Mouse (Mus musculus) embryonic facial prominence, embryonic 11.5 days (tissue): Measurements from ENCODE around the gene Camta1. TPM values are rescaled to one million over a fixed set of nuclear protein-coding genes. Genes with fewer than 3 reads are reported as not detected.
A peak's percentile ranks its signal among the peaks of the same experiment; 100 is the strongest.

ENCODE experiments used
- ATAC-seq: fragments of 200-750 bp; cut with Nextera tagmentation; replicated peaks from 2 replicates; pipeline ENCODE4 v1.8.0; 2017; ENCODE audit warnings: low read depth; ENCODE audit not compliant: insufficient number of reproducible peaks, low FRiP score, low TSS enrichment
- DNase-seq: peaks from one replicate; pipeline ENCODE4 v3.0.0-alpha.2; 2015; ENCODE audit warnings: low spot score
- H3K27ac ChIP-seq: fragments of 300-500 bp; sonication (generic); replicated peaks from 2 replicates; pipeline ENCODE4 v1.5.1; 2014; ENCODE audit warnings: mild to moderate bottlenecking, low read depth, low read length, control low read depth
- H3K27me3 ChIP-seq: fragments of 300-500 bp; sonication (generic); 2 replicates; pipeline ENCODE4 v1.6.1; 2014; ENCODE audit warnings: mild to moderate bottlenecking, low read length, moderate library complexity, mixed read lengths; ENCODE audit not compliant: control insufficient read depth, insufficient read depth
- H3K36me3 ChIP-seq: fragments of 300-500 bp; sonication (generic); replicated peaks from 2 replicates; pipeline ENCODE4 v1.6.1; 2014; ENCODE audit warnings: low read depth, mild to moderate bottlenecking, low read length, moderate library complexity, mixed read lengths; ENCODE audit not compliant: control insufficient read depth, insufficient read depth
- H3K4me1 ChIP-seq: fragments of 300-500 bp; sonication (generic); 2 replicates; pipeline ENCODE4 v1.6.1; 2014; ENCODE audit warnings: low read length, mixed read lengths; ENCODE audit not compliant: control insufficient read depth, insufficient read depth
- H3K4me2 ChIP-seq: fragments of 300-500 bp; sonication (generic); 2 replicates; pipeline ENCODE4 v1.6.1; 2014; ENCODE audit warnings: low read depth, mild to moderate bottlenecking, control low read depth, low read length, moderate library complexity
- H3K4me3 ChIP-seq: fragments of 300-500 bp; sonication (generic); 2 replicates; pipeline ENCODE4 v1.5.1; 2014; ENCODE audit warnings: low read depth, low read length, control low read depth
- H3K9ac ChIP-seq: fragments of 300-500 bp; sonication (generic); replicated peaks from 2 replicates; pipeline ENCODE4 v1.6.1; 2014; ENCODE audit warnings: mild to moderate bottlenecking, control low read depth, low read length
- H3K9me3 ChIP-seq: fragments of 300-500 bp; sonication (generic); replicated peaks from 2 replicates; pipeline ENCODE4 v1.6.1; 2016; ENCODE audit warnings: mild to moderate bottlenecking, low read length, inconsistent platforms, mixed read lengths; ENCODE audit not compliant: control insufficient read depth
- whole genome bisulfite sequencing: fragments of 180-500 bp; shearing (Covaris S2); extraction: QIAGEN DNeasy Blood & Tissue Kit; methylation state at CpG from one replicate; pipeline ENCODE4 v1.1.7; 2014; 5-methylcytosine and 5-hydroxymethylcytosine counted together
- polyA plus RNA-seq: library from polyadenylated mRNA; unstranded; fragments of >200 nt; fragmentation: Nextera tagmentation; extraction: Ambion mirVana; gene quantifications from 2 replicates; pipeline ENCODE4 v1.2.1, GENCODE M21; 2014

Camta1 gene
- polyA plus RNA-seq, 1 experiment from 2014 or later, result 130 TPM

DNA sequence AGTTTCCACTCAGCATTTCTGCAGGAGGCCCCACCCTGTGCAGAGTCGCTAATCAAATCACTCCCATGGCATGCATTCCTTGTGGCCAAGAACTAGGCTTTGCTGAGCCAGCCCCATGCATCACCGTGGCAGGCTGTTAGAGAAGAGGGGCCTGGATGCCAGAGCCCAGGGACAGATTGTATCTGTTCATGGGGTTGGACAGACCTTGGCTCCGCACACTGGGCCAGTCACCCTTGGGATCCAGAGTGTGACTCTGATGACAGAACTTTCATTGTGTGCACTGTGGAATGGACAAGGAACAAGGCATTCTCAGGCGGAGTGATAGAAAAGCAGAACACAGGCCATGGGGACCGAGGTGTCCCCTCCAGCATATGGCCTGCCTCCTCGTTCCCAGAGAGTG lies 610.9 kb downstream of the Camta1 start:
- H3K4me1 ChIP-seq, result no peaks in the 10 kb centered on the region
- H3K36me3 ChIP-seq, result no peaks in the 10 kb centered on the region
- no peak overlapping the region for H3K4me2 ChIP-seq
- 88% methylated on average over 6 of the region's 6 CpGs for WGBS
- H3K9me3 ChIP-seq, result no peaks in the 10 kb centered on the region
- no peaks in the 10 kb centered on the region for H3K27me3 ChIP-seq
- DNase-seq, result no peak
- H3K27ac ChIP-seq, result no peak overlapping the region
- H3K9ac ChIP-seq, result no peak overlapping the region
- ATAC-seq, result no peak
- H3K4me3 ChIP-seq, result no peak overlapping the region

DNA sequence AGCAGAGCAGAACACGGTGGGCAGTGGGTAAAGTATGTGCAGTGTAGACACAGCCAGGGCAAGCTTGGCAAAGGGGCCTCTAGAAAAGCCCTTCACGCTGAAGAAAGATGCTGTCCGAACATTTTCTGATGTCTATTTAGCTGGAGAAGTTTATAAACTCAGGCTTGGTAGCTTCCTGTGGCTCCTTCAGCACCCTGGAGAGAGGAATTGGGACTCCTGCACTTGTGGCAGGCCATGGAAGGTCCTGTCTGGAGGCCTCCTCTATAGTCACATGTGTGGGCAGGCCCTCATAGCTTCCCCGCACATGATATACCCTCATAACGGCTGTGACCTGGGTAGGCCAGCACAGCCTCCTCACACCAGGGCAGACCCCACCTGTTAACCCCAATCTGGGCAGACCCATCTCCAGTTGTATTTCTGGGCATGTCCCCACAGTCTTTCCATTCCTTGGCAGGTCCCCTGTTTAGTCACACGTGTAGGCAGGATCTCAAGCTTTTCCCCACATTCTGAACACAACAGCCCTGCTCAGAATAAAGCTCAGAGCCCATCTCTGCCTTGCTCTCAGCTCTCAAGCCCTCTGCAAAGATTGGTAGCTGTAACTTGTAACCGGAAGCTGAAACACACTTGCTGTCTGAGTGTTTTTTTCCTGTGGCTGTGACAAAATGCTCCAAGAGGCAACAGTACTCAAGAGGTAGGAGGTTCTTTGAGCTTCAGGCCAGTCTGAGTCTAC lies 616.4 kb downstream of the Camta1 start:
- Histone ChIP-seq H3K36me3 (no peaks in the 10 kb centered on the region), H3K4me1 (no peaks in the 10 kb centered on the region; the same call in 1 of the 2 replicates), H3K4me2 (no peak overlapping the region), H3K9me3 (no peaks in the 10 kb centered on the region), H3K27me3 (no peaks in the 10 kb centered on the region), H3K4me3 (no peak overlapping the region), H3K27ac (no peak overlapping the region), H3K9ac (no peak overlapping the region)
- ATAC-seq, result no peak
- 70% methylated on average over 7 of the region's 7 CpGs for WGBS
- DNase-seq, result peak; percentile 50

DNA sequence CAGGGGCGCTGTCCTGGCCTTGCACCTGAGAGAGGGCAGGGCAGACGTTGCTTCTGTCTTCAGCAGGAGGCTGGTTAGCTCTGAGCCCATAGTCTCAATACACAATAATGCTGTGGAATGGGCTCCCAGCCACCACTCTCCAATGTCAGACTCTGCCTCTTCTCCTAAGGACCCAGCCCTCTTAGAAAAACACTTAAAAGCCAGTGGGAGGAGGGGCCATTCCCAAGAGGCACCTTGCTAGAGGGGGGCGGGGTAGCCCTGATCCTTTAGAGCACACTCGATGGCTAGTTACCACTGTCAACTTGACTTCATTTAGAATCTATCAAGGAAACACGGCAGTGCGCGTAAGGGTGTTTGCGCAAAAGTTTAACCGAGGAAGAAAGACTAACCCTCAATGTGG lies 618.2 kb downstream of the Camta1 start:
- ATAC-seq, result no peak

DNA sequence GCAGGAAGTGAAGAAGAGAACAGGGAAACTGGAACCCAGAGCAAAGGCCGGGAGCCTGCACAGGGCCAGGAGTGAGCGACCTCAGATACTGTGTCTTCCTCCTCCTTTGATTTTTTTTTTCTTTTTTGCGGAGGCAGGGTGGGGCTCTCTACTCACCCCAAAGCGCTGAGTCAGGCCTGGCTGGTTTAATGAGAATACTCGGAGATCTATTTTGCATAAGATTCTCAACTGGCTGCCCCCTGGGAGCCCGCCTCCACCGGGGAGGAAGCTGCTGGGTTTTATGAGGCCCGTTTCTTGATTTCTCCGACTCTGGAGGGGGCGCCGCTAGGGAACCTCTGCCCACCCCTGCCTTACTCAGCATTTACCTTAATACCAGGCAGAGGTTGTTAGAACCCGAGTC lies 618.9 kb downstream of the Camta1 start:
- WGBS, result 33% methylated on average over 12 of the region's 12 CpGs
- Histone ChIP-seq H3K27ac (no peak overlapping the region), H3K4me3 (no peak overlapping the region), H3K9ac (no peak overlapping the region), H3K9me3 (no peaks in the 10 kb centered on the region), H3K36me3 (no peaks in the 10 kb centered on the region), H3K4me1 (no peaks in the 10 kb centered on the region; the same call in 1 of the 2 replicates), H3K4me2 (no peak overlapping the region), H3K27me3 (no peaks in the 10 kb centered on the region)
- no peak for ATAC-seq
- DNase-seq, result no peak

More for the DNA sequence above, 618.2 kb downstream of the Camta1 start:
- no peak overlapping the region for H3K4me2 ChIP-seq
- H3K4me3 ChIP-seq, result no peak overlapping the region
- no peak overlapping the region for H3K9ac ChIP-seq
- 64% methylated on average over 9 of the region's 9 CpGs for WGBS
- H3K9me3 ChIP-seq, result no peaks in the 10 kb centered on the region
- no peak for DNase-seq
- no peaks in the 10 kb centered on the region for H3K27me3 ChIP-seq
- H3K4me1 ChIP-seq, result no peaks in the 10 kb centered on the region; the same call in 1 of the 2 replicates
- H3K36me3 ChIP-seq, result no peaks in the 10 kb centered on the region
- H3K27ac ChIP-seq, result no peak overlapping the region

DNA sequence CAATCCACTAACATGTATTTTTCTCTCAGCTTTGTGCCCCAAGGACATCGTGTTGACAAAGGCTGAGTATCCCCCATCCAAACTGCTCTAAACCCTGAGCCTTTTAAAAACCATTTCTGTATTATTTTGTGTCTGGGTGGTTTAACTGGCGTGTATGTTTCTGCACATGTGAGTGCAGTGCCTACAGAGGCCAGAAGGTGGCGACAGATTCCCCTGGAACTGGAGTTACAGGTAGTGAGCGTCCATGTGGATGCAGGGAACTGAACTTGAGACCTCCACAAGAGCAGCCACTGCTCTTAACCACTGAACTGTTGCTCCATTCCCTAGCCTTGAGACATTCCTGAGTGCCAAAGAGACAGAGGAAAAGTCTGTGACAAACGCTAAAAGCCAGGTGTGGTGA lies 621.2 kb downstream of the Camta1 start:
- Histone ChIP-seq H3K4me3 (no peak overlapping the region), H3K36me3 (no peaks in the 10 kb centered on the region), H3K4me2 (no peak overlapping the region), H3K27ac (no peak overlapping the region), H3K27me3 (no peaks in the 10 kb centered on the region), H3K9ac (no peak overlapping the region), H3K9me3 (no peaks in the 10 kb centered on the region), H3K4me1 (no peaks in the 10 kb centered on the region; the same call in 1 of the 2 replicates)
- no peak for ATAC-seq
- DNase-seq, result no peak
- 79% methylated on average over 5 of the region's 5 CpGs for WGBS

DNA sequence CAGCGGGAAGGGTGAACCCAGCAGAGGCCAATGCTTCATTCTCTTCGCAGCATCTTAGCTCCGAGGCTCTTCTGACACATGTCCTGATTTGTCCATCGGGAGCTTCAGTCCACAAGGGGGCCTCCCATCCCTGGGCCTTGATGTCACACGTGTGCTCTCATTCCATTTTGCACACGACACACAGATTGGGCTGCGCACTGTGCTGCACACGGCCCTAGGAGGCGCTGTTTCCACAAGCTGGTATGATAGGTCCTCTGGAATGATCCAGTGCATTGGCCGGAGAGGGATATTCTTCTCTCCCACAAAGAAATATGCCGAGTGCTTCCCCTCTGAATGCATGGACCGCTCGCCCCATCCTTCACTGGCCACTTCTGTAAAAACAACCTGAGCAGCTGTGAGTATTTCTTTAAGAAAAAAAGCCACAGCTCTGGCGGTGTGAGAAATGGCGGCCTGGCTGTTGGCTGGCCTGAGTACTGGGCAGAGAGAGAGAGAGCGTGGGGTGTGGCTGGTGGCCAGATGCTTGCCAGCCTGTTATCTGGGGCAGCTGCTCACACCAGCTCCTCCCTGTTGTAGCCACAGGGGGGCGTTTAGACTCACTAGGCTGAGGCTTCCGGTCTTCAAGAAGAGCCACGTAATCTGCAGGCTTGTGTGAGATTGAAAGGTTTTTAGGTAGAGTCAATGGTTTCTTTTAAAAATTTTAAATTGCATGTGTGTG lies 622.5 kb downstream of the Camta1 start:
- Histone ChIP-seq H3K27me3 (no peaks in the 10 kb centered on the region), H3K36me3 (no peaks in the 10 kb centered on the region), H3K9me3 (no peaks in the 10 kb centered on the region), H3K27ac (no peak overlapping the region), H3K4me2 (no peak overlapping the region), H3K9ac (no peak overlapping the region), H3K4me1 (no peaks in the 10 kb centered on the region; the same call in 1 of the 2 replicates), H3K4me3 (no peak overlapping the region)
- WGBS, result 82% methylated on average over 19 of the region's 19 CpGs
- ATAC-seq, result no peak
- DNase-seq, result no peak

DNA sequence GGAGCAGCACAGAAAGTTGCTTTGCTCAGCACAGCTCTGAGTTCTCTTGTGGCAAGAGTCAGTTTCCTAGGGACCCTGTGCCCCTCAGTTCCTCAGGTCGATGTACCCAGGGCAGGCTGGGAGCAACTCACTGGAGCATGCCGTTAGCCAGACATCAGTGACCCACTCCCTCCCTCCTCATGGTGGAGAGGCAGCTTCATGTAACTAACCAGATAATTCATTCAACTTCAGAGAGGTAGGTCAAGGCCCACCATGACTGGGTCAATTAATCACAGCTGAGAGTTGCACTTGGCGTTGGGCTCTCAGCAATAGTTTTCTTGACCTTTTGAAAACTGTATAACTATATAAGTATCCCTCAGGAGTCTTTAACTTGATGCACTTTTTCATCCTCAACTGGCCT lies 624.2 kb downstream of the Camta1 start:
- Histone ChIP-seq H3K9ac (no peak overlapping the region), H3K27ac (no peak overlapping the region), H3K36me3 (no peaks in the 10 kb centered on the region), H3K9me3 (no peaks in the 10 kb centered on the region), H3K4me1 (no peaks in the 10 kb centered on the region; the same call in 1 of the 2 replicates), H3K4me2 (no peak overlapping the region), H3K4me3 (no peak overlapping the region), H3K27me3 (no peaks in the 10 kb centered on the region)
- ATAC-seq (no peak), DNase-seq (no peak)
- WGBS, result 65% methylated on average over 3 of the region's 3 CpGs

DNA sequence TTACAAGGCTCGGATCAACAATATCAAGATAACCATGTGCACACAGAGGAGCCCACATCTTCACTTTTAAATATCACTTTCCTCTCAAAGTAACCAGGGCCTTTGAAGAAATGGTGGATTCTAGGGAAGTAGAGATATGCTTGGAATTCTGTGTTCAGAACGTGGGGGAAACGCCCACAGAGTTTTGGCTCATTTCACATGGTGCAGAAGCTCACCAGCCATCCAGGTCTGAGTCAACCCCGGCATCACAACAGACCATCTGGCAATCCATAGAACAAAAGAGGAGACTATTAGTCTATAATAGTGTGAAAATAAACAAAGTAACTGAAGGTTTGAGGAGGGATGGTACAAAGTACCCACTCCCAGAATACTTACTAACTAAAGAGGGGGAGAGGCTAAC lies 626.7 kb downstream of the Camta1 start:
- DNase-seq, result no peak
- Histone ChIP-seq H3K27me3 (no peaks in the 10 kb centered on the region), H3K9me3 (no peaks in the 10 kb centered on the region), H3K4me1 (no peaks in the 10 kb centered on the region), H3K4me3 (no peak overlapping the region), H3K27ac (no peak overlapping the region), H3K36me3 (no peaks in the 10 kb centered on the region), H3K9ac (no peak overlapping the region), H3K4me2 (no peak overlapping the region)
- no peak for ATAC-seq
- WGBS, result 88% methylated on average over 4 of the region's 4 CpGs
